Mouse (Mus musculus): ENCODE measurements around the gene Ube2i. TPM values are rescaled to one million over a fixed set of nuclear protein-coding genes. Genes with fewer than 3 reads are reported as not detected.
A peak's percentile ranks its signal among the peaks of the same experiment; 100 is the strongest.

Gene Ube2i
- total and polyA plus RNA-seq, 2 experiments from 2014 or later, result 432 to 444 TPM

DNA sequence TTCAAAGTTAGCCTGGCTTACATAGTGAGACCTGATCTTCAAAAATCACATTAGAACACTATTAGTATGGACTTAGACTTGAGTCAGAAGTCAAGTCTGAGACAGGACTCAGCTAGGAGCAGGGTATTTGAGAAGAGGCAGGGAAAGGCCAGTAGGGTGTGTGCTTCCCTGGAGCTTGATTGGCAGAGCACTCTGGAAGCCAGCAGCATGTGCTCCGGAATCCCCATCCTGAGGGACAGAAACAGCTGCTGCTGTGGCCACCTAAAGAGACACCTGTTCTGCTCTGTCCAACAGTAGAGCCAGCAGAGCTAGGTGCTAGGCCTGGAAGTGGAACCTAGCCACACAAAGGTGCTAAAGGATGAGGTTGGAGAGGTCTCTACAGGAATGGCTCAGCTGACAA is 19.7 kb upstream of the Ube2i start:
- H3K27ac ChIP-seq (ENCODE audit: low read depth, low read length), result no peak overlapping the region
- WGBS, result 48% methylated on average over 1 of the region's 1 CpGs
- H3K4me1 ChIP-seq (ENCODE audit: insufficient read depth, low read length), result no peaks in the 10 kb centered on the region
- no peaks in the 10 kb centered on the region for H3K36me3 ChIP-seq (ENCODE audit: insufficient read depth, low read length)
- DNase-seq (ENCODE audit: low spot score) (no peak), ATAC-seq (ENCODE audit: low FRiP score) (no peak)
- no peak overlapping the region for H3K9ac ChIP-seq (replicated peaks; ENCODE audit: low read length, poor library complexity, severe bottlenecking)
- no peak for TF ChIP-seq CTCF (IDR thresholded peaks at IDR 0.05)
- no peak overlapping the region for H3K4me3 ChIP-seq (ENCODE audit: low read depth, low read length)
- no peak overlapping the region for H3K4me2 ChIP-seq (ENCODE audit: low read depth, low read length, poor library complexity, severe bottlenecking)
- H3K9me3 ChIP-seq (ENCODE audit: low read length), result no peaks in the 10 kb centered on the region
- H3K27me3 ChIP-seq (ENCODE audit: insufficient read depth, low read length), result no peaks in the 10 kb centered on the region

DNA sequence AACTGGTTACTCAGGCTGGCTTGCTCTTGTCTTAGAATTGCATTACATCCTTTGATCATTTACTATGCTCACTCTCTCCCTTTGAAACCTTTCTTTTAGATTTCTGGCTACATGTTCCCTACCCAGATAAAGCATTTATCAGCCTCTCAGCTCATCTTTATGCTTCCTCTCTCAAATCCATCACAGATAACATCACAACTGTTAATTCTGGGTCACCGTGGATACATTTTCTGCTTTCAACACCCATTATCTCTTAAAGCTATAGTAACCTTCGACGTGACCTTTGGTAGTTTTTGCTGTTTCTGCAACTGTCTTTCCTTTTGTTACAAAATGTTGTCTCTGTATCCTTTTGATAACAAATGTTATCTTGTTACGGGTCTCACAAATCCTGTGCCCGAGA is 19.1 kb upstream of the Ube2i start:
- no peaks in the 10 kb centered on the region for H3K36me3 ChIP-seq (ENCODE audit: insufficient read depth, low read length)
- no peak overlapping the region for H3K4me2 ChIP-seq (ENCODE audit: low read depth, low read length, poor library complexity, severe bottlenecking)
- no peaks in the 10 kb centered on the region for H3K27me3 ChIP-seq (ENCODE audit: insufficient read depth, low read length)
- ATAC-seq (ENCODE audit: low FRiP score) (no peak), DNase-seq (ENCODE audit: low spot score) (no peak)
- 72% methylated on average over 5 of the region's 5 CpGs for WGBS
- TF ChIP-seq CTCF (IDR thresholded peaks at IDR 0.05), result no peak
- H3K4me1 ChIP-seq (ENCODE audit: insufficient read depth, low read length), result no peaks in the 10 kb centered on the region
- no peak overlapping the region for H3K4me3 ChIP-seq (ENCODE audit: low read depth, low read length)
- no peak overlapping the region for H3K27ac ChIP-seq (ENCODE audit: low read depth, low read length)
- no peaks in the 10 kb centered on the region for H3K9me3 ChIP-seq (ENCODE audit: low read length)
- H3K9ac ChIP-seq (replicated peaks; ENCODE audit: low read length, poor library complexity, severe bottlenecking), result no peak overlapping the region

- Histone ChIP-seq H3K27ac (ENCODE audit: low read depth, low read length) (no peak overlapping the region), H3K27me3 (ENCODE audit: insufficient read depth, low read length) (no peaks in the 10 kb centered on the region), H3K36me3 (ENCODE audit: insufficient read depth, low read length) (no peaks in the 10 kb centered on the region), H3K4me2 (ENCODE audit: low read depth, low read length, poor library complexity, severe bottlenecking) (no peak overlapping the region), H3K9me3 (ENCODE audit: low read length) (no peaks in the 10 kb centered on the region), H3K9ac (replicated peaks; ENCODE audit: low read length, poor library complexity, severe bottlenecking) (no peak overlapping the region), H3K4me1 (ENCODE audit: insufficient read depth, low read length) (no peaks in the 10 kb centered on the region), H3K4me3 (ENCODE audit: low read depth, low read length) (no peak overlapping the region)
- DNase-seq (ENCODE audit: low spot score) (no peak), ATAC-seq (ENCODE audit: low FRiP score) (no peak)
- WGBS, result 30% methylated on average over 4 of the region's 4 CpGs
- TF ChIP-seq CTCF (IDR thresholded peaks at IDR 0.05), result no peak
Measured at GRCm38 (mm10) chr17:25290411-25290810, 16.0 kb upstream of the Ube2i start.

GRCm38 (mm10) chr17:25288842-25289241 is 14.4 kb upstream of the Ube2i start:
- Histone ChIP-seq H3K4me1 (ENCODE audit: insufficient read depth, low read length) (no peaks in the 10 kb centered on the region), H3K27ac (ENCODE audit: low read depth, low read length) (no peak overlapping the region), H3K4me3 (ENCODE audit: low read depth, low read length) (no peak overlapping the region), H3K27me3 (ENCODE audit: insufficient read depth, low read length) (no peaks in the 10 kb centered on the region), H3K36me3 (ENCODE audit: insufficient read depth, low read length) (no peaks in the 10 kb centered on the region), H3K9ac (replicated peaks; ENCODE audit: low read length, poor library complexity, severe bottlenecking) (no peak overlapping the region), H3K9me3 (ENCODE audit: low read length) (no peaks in the 10 kb centered on the region), H3K4me2 (ENCODE audit: low read depth, low read length, poor library complexity, severe bottlenecking) (no peak overlapping the region)
- ATAC-seq (ENCODE audit: low FRiP score) (no peak), DNase-seq (ENCODE audit: low spot score) (peak; percentile 65)
- WGBS, result 26% methylated on average over 4 of the region's 4 CpGs
- TF ChIP-seq CTCF (IDR thresholded peaks at IDR 0.05), result peak; percentile 78

- Histone ChIP-seq H3K9me3 (ENCODE audit: low read length) (no peaks in the 10 kb centered on the region), H3K4me2 (ENCODE audit: low read depth, low read length, poor library complexity, severe bottlenecking) (no peak overlapping the region), H3K4me3 (ENCODE audit: low read depth, low read length) (no peak overlapping the region), H3K36me3 (ENCODE audit: insufficient read depth, low read length) (no peaks in the 10 kb centered on the region), H3K4me1 (ENCODE audit: insufficient read depth, low read length) (no peaks in the 10 kb centered on the region), H3K27me3 (ENCODE audit: insufficient read depth, low read length) (no peaks in the 10 kb centered on the region), H3K27ac (ENCODE audit: low read depth, low read length) (no peak overlapping the region), H3K9ac (replicated peaks; ENCODE audit: low read length, poor library complexity, severe bottlenecking) (no peak overlapping the region)
- peak; percentile 84 for TF ChIP-seq CTCF (IDR thresholded peaks at IDR 0.05)
- 22% methylated on average over 3 of the region's 3 CpGs for WGBS
- DNase-seq (ENCODE audit: low spot score) (peak; percentile 76), ATAC-seq (ENCODE audit: low FRiP score) (no peak)
Measured at GRCm38 (mm10) chr17:25285033-25285432, 10.6 kb upstream of the Ube2i start.

- no peaks in the 10 kb centered on the region for H3K27me3 ChIP-seq (ENCODE audit: insufficient read depth, low read length)
- no peak overlapping the region for H3K4me3 ChIP-seq (ENCODE audit: low read depth, low read length)
- H3K9ac ChIP-seq (replicated peaks; ENCODE audit: low read length, poor library complexity, severe bottlenecking), result no peak overlapping the region
- ATAC-seq (ENCODE audit: low FRiP score) (no peak), DNase-seq (ENCODE audit: low spot score) (no peak)
- no peaks in the 10 kb centered on the region for H3K36me3 ChIP-seq (ENCODE audit: insufficient read depth, low read length)
- no peaks in the 10 kb centered on the region for H3K9me3 ChIP-seq (ENCODE audit: low read length)
- H3K4me2 ChIP-seq (ENCODE audit: low read depth, low read length, poor library complexity, severe bottlenecking), result no peak overlapping the region
- H3K27ac ChIP-seq (ENCODE audit: low read depth, low read length), result no peak overlapping the region
- 44% methylated on average over 11 of the region's 11 CpGs for WGBS
- H3K4me1 ChIP-seq (ENCODE audit: insufficient read depth, low read length), result no peaks in the 10 kb centered on the region
- TF ChIP-seq CTCF (IDR thresholded peaks at IDR 0.05), result no peak
Measured at GRCm38 (mm10) chr17:25282133-25282532, 7.7 kb upstream of the Ube2i start.
